Mouse (Mus musculus) liver, embryonic 15.5 days (tissue): ENCODE data around the gene Cldn7. TPM values are rescaled to one million over a fixed set of nuclear protein-coding genes. Genes with fewer than 3 reads are reported as not detected.
A peak's percentile ranks its signal among the peaks of the same experiment; 100 is the strongest.

Experiments
- ATAC-seq: fragments of 200-750 bp; cut with Nextera tagmentation; 2 replicates; pipeline ENCODE4 v1.8.0; 2017; ENCODE audit warnings: moderate number of reproducible peaks, mild to moderate bottlenecking, moderate library complexity; ENCODE audit not compliant: insufficient read depth
- H3K27ac ChIP-seq: fragments of 300-500 bp; sonication (generic); replicated peaks from 2 replicates; pipeline ENCODE4 v1.5.1; 2015; ENCODE audit warnings: mild to moderate bottlenecking, inconsistent platforms
- H3K27me3 ChIP-seq: fragments of 300-500 bp; sonication (generic); 2 replicates; pipeline ENCODE4 v1.6.1; 2015; ENCODE audit warnings: mild to moderate bottlenecking, inconsistent platforms
- H3K36me3 ChIP-seq: fragments of 300-500 bp; sonication (generic); replicated peaks from 2 replicates; pipeline ENCODE4 v1.6.1; 2015; ENCODE audit warnings: moderate library complexity, mild to moderate bottlenecking, inconsistent platforms
- H3K4me1 ChIP-seq: fragments of 300-500 bp; sonication (generic); replicated peaks from 2 replicates; pipeline ENCODE4 v1.6.1; 2015; ENCODE audit warnings: inconsistent platforms
- H3K4me2 ChIP-seq: fragments of 300-500 bp; sonication (generic); 2 replicates; pipeline ENCODE4 v1.6.1; 2015; ENCODE audit warnings: moderate library complexity, mild to moderate bottlenecking, inconsistent platforms
- H3K4me3 ChIP-seq: fragments of 300-500 bp; sonication (generic); replicated peaks from 2 replicates; pipeline ENCODE4 v1.5.1; 2015; ENCODE audit warnings: mild to moderate bottlenecking, inconsistent platforms
- H3K9ac ChIP-seq: fragments of 300-500 bp; sonication (generic); 2 replicates; pipeline ENCODE4 v1.6.1; 2015; ENCODE audit warnings: moderate library complexity, mild to moderate bottlenecking, inconsistent platforms
- H3K9me3 ChIP-seq: fragments of 300-500 bp; sonication (generic); replicated peaks from 2 replicates; pipeline ENCODE4 v1.6.1; 2016; ENCODE audit warnings: inconsistent platforms
- WGBS: fragments of 180-500 bp; shearing (Covaris S2); methylation state at CpG from one replicate; pipeline ENCODE4 v1.1.7; 2015; ENCODE audit warnings: mixed read lengths; ENCODE audit not compliant: insufficient replicate concordance; 5-methylcytosine and 5-hydroxymethylcytosine counted together
- polyA plus RNA-seq: library from polyadenylated mRNA; unstranded; fragments of >200 nt; fragmentation: Nextera tagmentation; extraction: Ambion mirVana; gene quantifications from 2 replicates; pipeline ENCODE4 v1.2.1, GENCODE M21; 2015

Gene Cldn7
- polyA plus RNA-seq, 1 experiment from 2014 or later, result 4.5 TPM

- no peaks in the 10 kb centered on the region for H3K9me3 ChIP-seq
- H3K4me2 ChIP-seq, result peak overlapping the region; percentile 96
- under 1% methylated on average over 53 of the region's 60 CpGs for WGBS
- H3K27me3 ChIP-seq, result no peaks in the 10 kb centered on the region
- H3K27ac ChIP-seq, result peak overlapping the region; percentile 98
- ATAC-seq, result peak; percentile 88
- peak overlapping the region; percentile 97 for H3K9ac ChIP-seq
- peaks cover 44% of the 10 kb centered on the region for H3K4me1 ChIP-seq
- peaks cover 50% of the 10 kb centered on the region for H3K36me3 ChIP-seq
- H3K4me3 ChIP-seq, result peak overlapping the region; percentile 86
These were observed 15.9 kb downstream of the Cldn7 start for GRCm38 (mm10) chr11:69980196-69981140.

- under 1% methylated on average over 43 of the region's 43 CpGs for WGBS
- H3K27ac ChIP-seq, result peak within 1 kb of the TSS; percentile 98
- peaks cover 44% of the 10 kb centered on the region for H3K4me1 ChIP-seq
- H3K27me3 ChIP-seq, result no peaks in the 10 kb centered on the region
- peak within 1 kb of the TSS; percentile 96 for H3K4me2 ChIP-seq
- H3K36me3 ChIP-seq, result peaks cover 55% of the 10 kb centered on the region
- peak within 1 kb of the TSS; percentile 86 for H3K4me3 ChIP-seq
- H3K9ac ChIP-seq, result peak within 1 kb of the TSS; percentile 97
- ATAC-seq, result peak; percentile 3; the same call in 1 of the 2 replicates
- no peaks in the 10 kb centered on the region for H3K9me3 ChIP-seq
These were observed 16.7 kb downstream of the Cldn7 start, which contains the start of gene Ctdnep1 for GRCm38 (mm10) chr11:69981141-69981762. Gene Ctdnep1, plus strand, starts transcription at chr11:69981156.

GRCm38 (mm10) chr11:69982225-69982624 lies 17.6 kb downstream of the Cldn7 start, which contains the start of gene Elp5:
Gene Elp5, minus strand, starts transcription at chr11:69982517.
- Histone ChIP-seq H3K4me3 (peak within 1 kb of the TSS; percentile 86), H3K27ac (peak within 1 kb of the TSS; percentile 98), H3K4me1 (peaks cover 44% of the 10 kb centered on the region), H3K9me3 (no peaks in the 10 kb centered on the region), H3K27me3 (no peaks in the 10 kb centered on the region), H3K36me3 (peaks cover 56% of the 10 kb centered on the region), H3K9ac (peak within 1 kb of the TSS; percentile 97), H3K4me2 (peak within 1 kb of the TSS; percentile 96)
- ATAC-seq, result no peak
- 35% methylated on average over 8 of the region's 8 CpGs for WGBS

GRCm38 (mm10) chr11:69982877-69983276 lies 18.3 kb downstream of the Cldn7 start:
- no peak for ATAC-seq

GRCm38 (mm10) chr11:69983377-69983776 lies 18.8 kb downstream of the Cldn7 start:
- ATAC-seq, result no peak
- Histone ChIP-seq H3K9ac (no peak overlapping the region), H3K36me3 (peaks cover 56% of the 10 kb centered on the region), H3K27ac (peak overlapping the region; percentile 98; the same call in 1 of the 2 replicates), H3K4me2 (peak overlapping the region; percentile 96), H3K27me3 (no peaks in the 10 kb centered on the region), H3K4me1 (peaks cover 39% of the 10 kb centered on the region), H3K4me3 (0 out of 2 replicates have a peak overlapping the region, but pooled peaks have one; percentile 86), H3K9me3 (no peaks in the 10 kb centered on the region)
- 80% methylated on average over 4 of the region's 4 CpGs for WGBS

More at GRCm38 (mm10) chr11:69982877-69983276, 18.3 kb downstream of the Cldn7 start:
- Histone ChIP-seq H3K27ac (peak overlapping the region; percentile 98; the same call in 1 of the 2 replicates), H3K4me3 (peak overlapping the region; percentile 86; the same call in 1 of the 2 replicates), H3K36me3 (peaks cover 56% of the 10 kb centered on the region), H3K27me3 (no peaks in the 10 kb centered on the region), H3K4me1 (peaks cover 39% of the 10 kb centered on the region), H3K4me2 (peak overlapping the region; percentile 96), H3K9me3 (no peaks in the 10 kb centered on the region), H3K9ac (peak overlapping the region; percentile 97; the same call in 1 of the 2 replicates)
- WGBS, result 31% methylated on average over 5 of the region's 5 CpGs

- Histone ChIP-seq H3K36me3 (peaks cover 62% of the 10 kb centered on the region), H3K9me3 (no peaks in the 10 kb centered on the region), H3K27ac (no peak overlapping the region), H3K4me3 (no peak overlapping the region), H3K4me1 (peaks cover 31% of the 10 kb centered on the region), H3K4me2 (no peak overlapping the region), H3K27me3 (no peaks in the 10 kb centered on the region), H3K9ac (no peak overlapping the region)
- no peak for ATAC-seq
- WGBS, result 78% methylated on average over 8 of the region's 8 CpGs
These were observed 19.9 kb downstream of the Cldn7 start for GRCm38 (mm10) chr11:69984431-69984830.

GRCm38 (mm10) chr11:69989949-69990348 lies 25.4 kb downstream of the Cldn7 start:
- ATAC-seq, result no peak

GRCm38 (mm10) chr11:69990850-69991691 lies 26.5 kb downstream of the Cldn7 start, which contains the start of gene Gabarap:
Gene Gabarap, plus strand, starts transcription at chr11:69991143.
- Histone ChIP-seq H3K4me1 (peaks cover 39% of the 10 kb centered on the region), H3K4me3 (peak within 1 kb of the TSS; percentile 87), H3K27ac (peak within 1 kb of the TSS; percentile 98), H3K9me3 (no peaks in the 10 kb centered on the region), H3K36me3 (peaks cover 65% of the 10 kb centered on the region), H3K27me3 (no peaks in the 10 kb centered on the region), H3K4me2 (peak within 1 kb of the TSS; percentile 90), H3K9ac (peak within 1 kb of the TSS; percentile 87)
- ATAC-seq, result peak; percentile 72
- under 1% methylated on average over 40 of the region's 40 CpGs for WGBS

More at GRCm38 (mm10) chr11:69989949-69990348, 25.4 kb downstream of the Cldn7 start:
- H3K27me3 ChIP-seq, result no peaks in the 10 kb centered on the region
- H3K4me2 ChIP-seq, result no peak overlapping the region
- H3K4me3 ChIP-seq, result no peak overlapping the region
- H3K4me1 ChIP-seq, result peaks cover 37% of the 10 kb centered on the region
- peaks cover 75% of the 10 kb centered on the region for H3K36me3 ChIP-seq
- 90% methylated on average over 8 of the region's 8 CpGs for WGBS
- H3K9me3 ChIP-seq, result no peaks in the 10 kb centered on the region
- H3K9ac ChIP-seq, result no peak overlapping the region
- peak overlapping the region; percentile 98 for H3K27ac ChIP-seq

- H3K27ac ChIP-seq, result peak overlapping the region; percentile 98
- H3K4me2 ChIP-seq, result peak overlapping the region; percentile 90
- WGBS, result under 1% methylated on average over 15 of the region's 15 CpGs
These were observed 27.1 kb downstream of the Cldn7 start for GRCm38 (mm10) chr11:69991711-69992110.

GRCm38 (mm10) chr11:69992396-69992795 lies 27.8 kb downstream of the Cldn7 start:
- H3K4me2 ChIP-seq, result peak overlapping the region; percentile 90
- WGBS, result 77% methylated on average over 10 of the region's 10 CpGs
- H3K4me1 ChIP-seq, result peaks cover 45% of the 10 kb centered on the region
- no peak for ATAC-seq
- no peaks in the 10 kb centered on the region for H3K9me3 ChIP-seq
- peaks cover 52% of the 10 kb centered on the region for H3K36me3 ChIP-seq
- H3K4me3 ChIP-seq, result peak overlapping the region; percentile 87
- H3K27me3 ChIP-seq, result no peaks in the 10 kb centered on the region
- H3K9ac ChIP-seq, result peak overlapping the region; percentile 87
- H3K27ac ChIP-seq, result peak overlapping the region; percentile 39; the same call in 1 of the 2 replicates

More at GRCm38 (mm10) chr11:69991711-69992110, 27.1 kb downstream of the Cldn7 start:
- peak overlapping the region; percentile 87 for H3K4me3 ChIP-seq
- H3K4me1 ChIP-seq, result peaks cover 39% of the 10 kb centered on the region
- H3K9me3 ChIP-seq, result no peaks in the 10 kb centered on the region
- peaks cover 58% of the 10 kb centered on the region for H3K36me3 ChIP-seq
- H3K27me3 ChIP-seq, result no peaks in the 10 kb centered on the region
- H3K9ac ChIP-seq, result peak overlapping the region; percentile 87
- ATAC-seq, result peak; percentile 13; the same call in 1 of the 2 replicates
